Mouse (Mus musculus) heart, postnatal 0 days (tissue): ENCODE results near the gene A730061H03Rik.

ENCODE experiments used
- CTCF ChIP-seq: IDR thresholded peaks from 2 replicates; pipeline ENCODE4 v1.5.1; 2016; ENCODE audit warnings: antibody characterized with exemption, control low read depth, low read depth
- EP300 ChIP-seq: IDR thresholded peaks from 2 replicates; pipeline ENCODE4 v1.6.1; 2016; ENCODE audit warnings: antibody characterized with exemption, low read depth

- TF ChIP-seq CTCF (no peak), EP300 (no peak)
Measured at GRCm38 (mm10) chr14:55604823-55605222, 44.6 kb upstream of the A730061H03Rik start.
